Comparison of ENCODE assay signal across 10 mouse cellular contexts in genomic region chr6:82091773-82092172, GRCm38 (mm10). TPM values are rescaled to one million over a fixed set of nuclear protein-coding genes. Genes with fewer than 3 reads are reported as not detected.
A peak's percentile ranks its signal among the peaks of the same experiment; 100 is the strongest.
DNase-seq lines count a peak whose midpoint lies in the region; ATAC-seq and TF ChIP-seq lines count a peak whose summit lies in the region.
"Had no signal": no experiment of that assay in that cellular context is flagged by ENCODE, and none has a peak within 500 bp of the region (broad histone marks: within the 10 kb centered on the region; RNA-seq: fewer than 3 reads in every experiment).

No protein-coding gene starts in this region.

- H3K27me3 ChIP-seq in kidney, adult 2 months (replicated peaks; ENCODE audit: control insufficient read depth, insufficient read depth, low read length) = no peaks in the 10 kb centered on the region
- peaks cover 7% of the 10 kb centered on the region; the same call in 1 of the 2 replicates for H3K27me3 ChIP-seq in forebrain, embryonic 15.5 days
- H3K27me3 ChIP-seq: Patski had no signal

- WGBS in kidney, adult 2 months = 34% methylated on average over 28 of the region's 28 CpGs
- 2% methylated on average over 28 of the region's 28 CpGs for WGBS in forebrain, embryonic 15.5 days

- peak overlapping the region; percentile 30 for H3K9ac ChIP-seq in forebrain, embryonic 15.5 days (replicated peaks)

- no peak for TF ChIP-seq POLR2A in kidney, adult 2 months (IDR thresholded peaks at IDR 0.05; ENCODE audit: low read depth, low read length)

- no peaks in the 10 kb centered on the region for H3K9me3 ChIP-seq in forebrain, embryonic 15.5 days

- H3K36me3 ChIP-seq in kidney, adult 2 months (ENCODE audit: control insufficient read depth, insufficient read depth, low read length) = no peaks in the 10 kb centered on the region; the same call in none of the 2 replicates
- no peaks in the 10 kb centered on the region for H3K36me3 ChIP-seq in forebrain, embryonic 15.5 days

- no peak for TF ChIP-seq CTCF in kidney, adult 2 months (conservative IDR thresholded peaks at IDR 0.05; ENCODE audit: insufficient read depth, insufficient read length, low read depth, low read length)

- peak; percentile 49 for DNase-seq in kidney, adult 2 months
- no peak for DNase-seq in kidney, adult 9 months
- DNase-seq in adrenal gland, adult 8-10 months = peak; percentile 19
- DNase-seq in liver = peak; percentile 8
- peak; percentile 26 for DNase-seq in yolk sac, embryonic 10.5 days (ENCODE audit: low spot score)
- no peak for DNase-seq in thymus, postnatal 10 days (ENCODE audit: low spot score in 2 of 2)
- DNase-seq in cerebellum, adult 9-11 months = no peak

- peak overlapping the region; percentile 59 for H3K4me2 ChIP-seq in forebrain, embryonic 15.5 days (replicated peaks)

- no peak for ATAC-seq in forebrain, embryonic 15.5 days (replicated peaks)
- ATAC-seq: Patski had no signal

- no peak overlapping the region for H3K4me3 ChIP-seq in kidney, adult 2 months (ENCODE audit: insufficient read depth, low read depth, low read length)
- H3K4me3 ChIP-seq in forebrain, embryonic 15.5 days = peak overlapping the region; percentile 38

- no peaks in the 10 kb centered on the region for H3K4me1 ChIP-seq in kidney, adult 2 months (ENCODE audit: control insufficient read depth, insufficient read depth, low read length)
- peaks cover 5% of the 10 kb centered on the region for H3K4me1 ChIP-seq in forebrain, embryonic 15.5 days

- no peak overlapping the region for H3K27ac ChIP-seq in kidney, adult 2 months (ENCODE audit: insufficient read depth, low read depth, low read length)
- H3K27ac ChIP-seq in forebrain, embryonic 15.5 days (replicated peaks) = no peak overlapping the region

RNA-seq across cellular contexts. Expression of gene Eva1a, which starts 50.9 kb away (rescaled TPM):
- polyA plus RNA-seq in kidney, adult 2 months (2012; rRNA removed) = 34.3 and 39.2 TPM in 2 replicates
- total RNA-seq in adrenal gland, adult 8-10 months (2022) = 1 to 10 TPM; 1.2 to 6.2 (median 3.8) TPM
- polyA plus RNA-seq in forebrain, embryonic 15.5 days (2015; fragmentation: Nextera tagmentation; extraction: Ambion mirVana) = 0.95 and 1.2 TPM in 2 replicates
- total RNA-seq: neutrophil, adult 5-6 weeks had no signal

Comparison
In these comparisons a context has a peak if more than half of its experiments do, and no peak if none do; other contexts are left out.
1. DNase-seq: peak in kidney, adult 2 months (single experiment), adrenal gland, adult 8-10 months (single experiment), liver (single experiment) and yolk sac, embryonic 10.5 days (single experiment); none in kidney, adult 9 months (single experiment), thymus, postnatal 10 days (0 of 2) and cerebellum, adult 9-11 months (single experiment).
2. RNA of gene Eva1a, which starts 50.9 kb away (polyA plus RNA-seq): 34.3 to 39.2 TPM in kidney, adult 2 months; 0.95 to 1.2 TPM in forebrain, embryonic 15.5 days; every median in the first group is over 10 times any median in the second.